Mouse (Mus musculus) layer of hippocampus, adult 9-10 months (tissue): ENCODE results near the gene Olfr763.
"Not testable (repeated sequence)": the region's sequence is repeated elsewhere in the genome, so short reads cannot be mapped to it uniquely, and the experiment has no call there.

Source experiments
- DNase-seq: peaks from one replicate; pipeline ENCODE4 v3.0.0; 2022; ENCODE audit warnings: low spot score

The Olfr763 gene

GRCm38 (mm10) chr10:129039796-129040195, 29.2 kb downstream of the Olfr763 start, which contains the start of gene Olfr764-ps1:
Olfr764-ps1 (minus strand) TSS chr10:129039896.
- DNase-seq: no peak

- not testable (repeated sequence) for DNase-seq
Observed at GRCm38 (mm10) chr10:129049898-129050297, 39.3 kb downstream of the Olfr763 start, which contains the start of gene Olfr765. Olfr765 (minus strand) TSS chr10:129049998.
